Mouse (Mus musculus) G1E (cell line): ENCODE measurements at regions not wholly inside any gene's neighbourhood (a gene's known extent, or its start where the extent isn't known, plus 50 kb on each side); places are given as distances from the start of the nearest gene placed in this dataset.

Source experiments
- CTCF ChIP-seq: IDR thresholded peaks from 2 replicates; pipeline ENCODE4 v1.5.1; 2012; ENCODE audit warnings: low read depth, low read length, inconsistent platforms, mixed read lengths
- GATA1 ChIP-seq: IDR thresholded peaks from 2 replicates; pipeline ENCODE4 v1.6.1; 2012; ENCODE audit warnings: borderline replicate concordance, low read length, inconsistent platforms, mixed read lengths
- GATA2 ChIP-seq: IDR thresholded peaks from 2 replicates; pipeline ENCODE4 v1.6.1; 2012; ENCODE audit warnings: low read depth, low read length, inconsistent platforms, borderline replicate concordance

DNA sequence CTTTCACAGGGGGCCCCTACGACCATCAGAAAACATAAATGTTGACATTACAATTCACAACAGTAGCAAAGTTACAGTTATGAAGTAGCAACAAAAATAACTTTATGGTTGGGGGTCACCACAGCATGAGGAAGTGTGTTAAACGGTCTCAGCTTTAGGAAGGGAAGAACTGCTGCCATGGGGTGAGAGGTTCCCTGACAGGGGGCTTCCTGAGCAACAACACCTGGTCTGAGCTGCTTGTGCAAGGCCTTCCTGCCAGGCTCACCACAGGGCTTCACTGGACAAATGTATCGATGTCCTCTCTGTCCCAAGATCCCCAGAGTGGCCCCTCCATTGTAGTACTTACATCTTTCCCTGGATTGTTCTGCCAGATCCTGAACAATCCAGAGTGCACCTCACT, 70.7 kb upstream of the Kcng1 start:
- TF ChIP-seq CTCF (no peak), GATA2 (no peak), GATA1 (no peak)
